Mouse (Mus musculus) midbrain, embryonic 14.5 days (tissue): ENCODE measurements around the gene Gm5617. TPM values are rescaled to one million over a fixed set of nuclear protein-coding genes. Genes with fewer than 3 reads are reported as not detected.
"Not testable (repeated sequence)": the region's sequence is repeated elsewhere in the genome, so short reads cannot be mapped to it uniquely, and the experiment has no call there.

Experiments
- ATAC-seq: fragments of 200-750 bp; cut with Nextera tagmentation; 2 replicates; pipeline ENCODE4 v1.8.0; 2017; ENCODE audit warnings: moderate number of reproducible peaks, moderate library complexity; ENCODE audit not compliant: low FRiP score, low TSS enrichment
- DNase-seq: peaks from one replicate; pipeline ENCODE4 v3.0.0-alpha.2; 2015
- H3K27ac ChIP-seq: fragments of 300-500 bp; sonication (generic); replicated peaks from 2 replicates; pipeline ENCODE4 v1.5.1; 2014; ENCODE audit warnings: mild to moderate bottlenecking, low read depth, low read length, moderate library complexity
- H3K27me3 ChIP-seq: fragments of 300-500 bp; sonication (generic); 2 replicates; pipeline ENCODE4 v1.6.1; 2014; ENCODE audit warnings: low read length, control low read depth, mixed read lengths; ENCODE audit not compliant: control insufficient read depth, insufficient read depth
- H3K36me3 ChIP-seq: fragments of 300-500 bp; sonication (generic); 2 replicates; pipeline ENCODE4 v1.6.1; 2014; ENCODE audit warnings: low read length, control low read depth; ENCODE audit not compliant: control insufficient read depth, insufficient read depth
- H3K4me1 ChIP-seq: fragments of 300-500 bp; sonication (generic); 2 replicates; pipeline ENCODE4 v1.6.1; 2014; ENCODE audit warnings: mild to moderate bottlenecking, antibody characterized with exemption, low read length, control low read depth; ENCODE audit not compliant: control insufficient read depth, insufficient read depth
- H3K4me2 ChIP-seq: fragments of 300-500 bp; sonication (generic); 2 replicates; pipeline ENCODE4 v1.6.1; 2014; ENCODE audit warnings: mild to moderate bottlenecking, low read length, moderate library complexity
- H3K4me3 ChIP-seq: fragments of 300-500 bp; sonication (generic); replicated peaks from 2 replicates; pipeline ENCODE4 v1.5.1; 2014; ENCODE audit warnings: low read depth, low read length
- H3K9ac ChIP-seq: fragments of 300-500 bp; sonication (generic); replicated peaks from 2 replicates; pipeline ENCODE4 v1.6.1; 2014; ENCODE audit warnings: mild to moderate bottlenecking, low read length, moderate library complexity
- H3K9me3 ChIP-seq: fragments of 300-500 bp; sonication (generic); 2 replicates; pipeline ENCODE4 v1.6.1; 2016; ENCODE audit warnings: low read length, control low read depth, mixed read lengths; ENCODE audit not compliant: control insufficient read depth
- WGBS: fragments of 180-500 bp; shearing (Covaris S2); extraction: QIAGEN DNeasy Blood & Tissue Kit; methylation state at CpG from one replicate; pipeline ENCODE4 v1.1.7; 2014; 5-methylcytosine and 5-hydroxymethylcytosine counted together
- microRNA-seq: library from miRNA; unstranded; fragments of <30 nt; microRNA quantifications from one replicate; pipeline ENCODE4, GENCODE M21; 2016
- polyA plus RNA-seq: library from polyadenylated mRNA; unstranded; fragments of >200 nt; fragmentation: Nextera tagmentation; extraction: Ambion mirVana; gene quantifications from 2 replicates; pipeline ENCODE4 v1.2.1, GENCODE M21; 2014

The Gm5617 gene
- polyA plus RNA-seq, 1 experiment from 2014 or later = 28.4 TPM

GRCm38 (mm10) chr9:48537616-48538015 lies 42.4 kb downstream of the Gm5617 start:
- H3K27me3 ChIP-seq, H3K4me1 ChIP-seq, ATAC-seq, H3K4me3 ChIP-seq, H3K36me3 ChIP-seq, H3K27ac ChIP-seq, H3K9me3 ChIP-seq, H3K9ac ChIP-seq: not testable (repeated sequence)
- H3K4me2 ChIP-seq = peak overlapping the region; percentile 55
- peak; percentile 46 for DNase-seq
- WGBS = 36% methylated on average over 1 of the region's 1 CpGs

GRCm38 (mm10) chr9:48538044-48538645 lies 42.9 kb downstream of the Gm5617 start:
- no peak overlapping the region; the same call in 1 of the 2 replicates for H3K27ac ChIP-seq
- peak; percentile 64 for DNase-seq
- no peak for ATAC-seq
- H3K4me2 ChIP-seq = peak overlapping the region; percentile 55
- peaks cover 8% of the 10 kb centered on the region; the same call in 1 of the 2 replicates for H3K4me1 ChIP-seq
- peaks cover 3% of the 10 kb centered on the region for H3K9me3 ChIP-seq
- no peaks in the 10 kb centered on the region for H3K27me3 ChIP-seq
- H3K4me3 ChIP-seq = peak overlapping the region; percentile 16
- peak overlapping the region; percentile 1; the same call in 1 of the 2 replicates for H3K9ac ChIP-seq
- under 1% methylated on average over 17 of the region's 17 CpGs for WGBS
- H3K36me3 ChIP-seq = no peaks in the 10 kb centered on the region

GRCm38 (mm10) chr9:48538688-48539087 lies 43.4 kb downstream of the Gm5617 start:
- 0 out of 2 replicates have a peak overlapping the region, but pooled peaks have one; percentile 17 for H3K27ac ChIP-seq
- no peak for ATAC-seq

More at GRCm38 (mm10) chr9:48538688-48539087, 43.4 kb downstream of the Gm5617 start:
- peak; percentile 67 for DNase-seq
- peaks cover 8% of the 10 kb centered on the region; the same call in 1 of the 2 replicates for H3K4me1 ChIP-seq
- WGBS = 12% methylated on average over 12 of the region's 12 CpGs
- no peaks in the 10 kb centered on the region for H3K27me3 ChIP-seq
- peaks cover 6% of the 10 kb centered on the region for H3K9me3 ChIP-seq
- H3K9ac ChIP-seq = no peak overlapping the region
- peak overlapping the region; percentile 16 for H3K4me3 ChIP-seq
- H3K4me2 ChIP-seq = peak overlapping the region; percentile 55
- H3K36me3 ChIP-seq = no peaks in the 10 kb centered on the region

Small RNA genes lying within 50 kb of the gene (microRNA-seq; reads per million reads assigned to microRNA genes)
- not detected for gene Gm23653

Other genes starting within 250 kb of the Gm5617 start
- gene Nxpe2, start 142.0 kb upstream of the Gm5617 start, polyA plus RNA-seq = 0.34 and 0.58 TPM in 2 replicates
- gene Rexo2, start 14.8 kb upstream of the Gm5617 start, polyA plus RNA-seq = 70.9 and 76.0 TPM in 2 replicates
- gene Rbm7, start 143 bp upstream of the Gm5617 start, polyA plus RNA-seq = 75.9 and 90.7 TPM in 2 replicates
- 0.99 and 1.0 TPM in 2 replicates for gene Nnmt, start 109.7 kb downstream of the Gm5617 start, polyA plus RNA-seq